Mouse (Mus musculus) testis, adult 2 months (tissue): ENCODE results near the gene Setd1a.

Source experiments
- CTCF ChIP-seq: fragments of 200-500 bp; IDR thresholded peaks from 2 replicates; pipeline ENCODE4 v1.5.1; 2012; ENCODE audit warnings: low read depth, mild to moderate bottlenecking, inconsistent platforms, low read length, moderate library complexity; ENCODE audit not compliant: control insufficient read depth, insufficient read depth, insufficient replicate concordance
- POLR2A ChIP-seq: fragments of 200-500 bp; IDR thresholded peaks from 2 replicates; pipeline ENCODE4 v1.6.1; 2012; ENCODE audit warnings: low read depth, mild to moderate bottlenecking, inconsistent platforms, low read length, moderate library complexity; ENCODE audit not compliant: control insufficient read depth

- TF ChIP-seq CTCF (no peak), POLR2A (no peak; the same call in 1 of the 2 replicates)
These were observed at the start of gene Setd1a for GRCm38 (mm10) chr7:127776426-127776825.
